Mouse (Mus musculus) olfactory bulb, adult 2 months (tissue): Measurements from ENCODE around the gene Arpc2.

ENCODE experiments used
- CTCF ChIP-seq: fragments of 200-500 bp; IDR thresholded peaks from 2 replicates; pipeline ENCODE4 v1.5.1; 2012; ENCODE audit warnings: low read depth, mild to moderate bottlenecking, low read length, moderate library complexity; ENCODE audit not compliant: insufficient read depth
- POLR2A ChIP-seq: fragments of 200-500 bp; IDR thresholded peaks from 2 replicates; pipeline ENCODE4 v1.6.1; 2012; ENCODE audit warnings: mild to moderate bottlenecking, low read depth, low read length, moderate library complexity; ENCODE audit not compliant: insufficient read depth

- 0 out of 2 replicates have a peak, but pooled peaks have one; percentile 5 for TF ChIP-seq CTCF
- peak; percentile 67 for TF ChIP-seq POLR2A
These were observed 48.8 kb downstream of the Arpc2 start, which contains the start of the genes Aamp and Pnkd for GRCm38 (mm10) chr1:74284543-74285160.
